Mouse (Mus musculus): Measurements from ENCODE around the gene Dbndd1.
A peak's percentile ranks its signal among the peaks of the same experiment; 100 is the strongest.
"Not testable (repeated sequence)": the region's sequence is repeated elsewhere in the genome, so short reads cannot be mapped to it uniquely, and the experiment has no call there.

Dbndd1 gene

GRCm38 (mm10) chr8:123514781-123515539 lies at the start of gene Dbndd1:
Gene Dbndd1 (minus strand): TSS chr8:123515463.
- DNase-seq (ENCODE audit: low spot score) = no peak

- DNase-seq (ENCODE audit: low spot score) = not testable (repeated sequence)
Observed at GRCm38 (mm10) chr8:123564221-123564620, 49.0 kb upstream of the Dbndd1 start.

GRCm38 (mm10) chr8:123537641-123538040 lies 22.4 kb upstream of the Dbndd1 start:
- not testable (repeated sequence) for DNase-seq (ENCODE audit: low spot score)

- no peak for DNase-seq (ENCODE audit: low spot score)
Observed at GRCm38 (mm10) chr8:123536990-123537380, 21.7 kb upstream of the Dbndd1 start.

GRCm38 (mm10) chr8:123536242-123536989 lies 21.2 kb upstream of the Dbndd1 start:
- no peak for DNase-seq (ENCODE audit: low spot score)

GRCm38 (mm10) chr8:123527720-123528489 lies 12.6 kb upstream of the Dbndd1 start:
- no peak for DNase-seq (ENCODE audit: low spot score)

- DNase-seq (ENCODE audit: low spot score) = not testable (repeated sequence)
Observed at GRCm38 (mm10) chr8:123520048-123520447, 4.8 kb upstream of the Dbndd1 start.

GRCm38 (mm10) chr8:123518667-123519066 lies 3.4 kb upstream of the Dbndd1 start, which contains the start of gene Gas8:
Gene Gas8 (plus strand): TSS chr8:123518834.
- peak; percentile 92 for DNase-seq (ENCODE audit: low spot score)

GRCm38 (mm10) chr8:123518172-123518571 lies 2.9 kb upstream of the Dbndd1 start:
- DNase-seq (ENCODE audit: low spot score) = no peak

GRCm38 (mm10) chr8:123516596-123516995 lies 1.3 kb upstream of the Dbndd1 start:
- no peak for DNase-seq (ENCODE audit: low spot score)

GRCm38 (mm10) chr8:123515540-123515897 lies 256 bp upstream of the Dbndd1 start:
- DNase-seq (ENCODE audit: low spot score) = no peak

GRCm38 (mm10) chr8:123514136-123514535 lies 1.1 kb downstream of the Dbndd1 start:
- no peak for DNase-seq (ENCODE audit: low spot score)

- DNase-seq (ENCODE audit: low spot score) = no peak
Observed at GRCm38 (mm10) chr8:123510819-123511218, 4.4 kb downstream of the Dbndd1 start.

GRCm38 (mm10) chr8:123507153-123507552 lies 8.1 kb downstream of the Dbndd1 start:
- no peak for DNase-seq (ENCODE audit: low spot score)

GRCm38 (mm10) chr8:123505695-123506094 lies 9.6 kb downstream of the Dbndd1 start:
- no peak for DNase-seq (ENCODE audit: low spot score)

- no peak for DNase-seq (ENCODE audit: low spot score)
Observed at GRCm38 (mm10) chr8:123505267-123505666, 10.0 kb downstream of the Dbndd1 start.

- no peak for DNase-seq (ENCODE audit: low spot score)
Observed at GRCm38 (mm10) chr8:123504591-123505195, 10.6 kb downstream of the Dbndd1 start.

GRCm38 (mm10) chr8:123503801-123504467 lies 11.3 kb downstream of the Dbndd1 start:
- no peak for DNase-seq (ENCODE audit: low spot score)

GRCm38 (mm10) chr8:123502192-123502591 lies 13.1 kb downstream of the Dbndd1 start:
- DNase-seq (ENCODE audit: low spot score) = peak; percentile 11

GRCm38 (mm10) chr8:123499556-123499955 lies 15.7 kb downstream of the Dbndd1 start:
- no peak for DNase-seq (ENCODE audit: low spot score)

- DNase-seq (ENCODE audit: low spot score) = no peak
Observed at GRCm38 (mm10) chr8:123498963-123499362, 16.3 kb downstream of the Dbndd1 start.

All from lung, postnatal 25 days (tissue).